Comparison of ENCODE assay signal across 9 mouse cellular contexts in the genomic region with DNA sequence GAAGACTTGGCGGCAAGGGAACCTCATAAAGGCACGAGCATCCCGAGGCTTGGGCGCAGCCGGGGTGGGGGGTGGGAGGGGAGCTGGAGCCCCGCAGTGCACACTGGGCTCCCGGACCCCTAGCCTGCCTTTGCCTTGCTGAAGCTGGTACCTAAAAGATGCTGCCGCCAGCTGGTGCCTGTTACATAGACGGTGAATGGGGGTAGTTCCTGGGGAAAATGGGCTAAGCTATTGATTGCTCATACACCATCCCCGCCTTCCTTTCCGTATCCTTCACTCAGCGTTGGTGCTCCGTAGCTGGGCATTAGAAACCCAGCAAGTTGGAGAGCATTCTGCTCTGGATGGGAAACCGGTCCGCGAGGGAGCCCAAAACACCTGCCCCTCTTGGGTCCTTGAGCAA. TPM values are rescaled to one million over a fixed set of nuclear protein-coding genes. Genes with fewer than 3 reads are reported as not detected.
DNase-seq lines count a peak whose midpoint lies in the region; ATAC-seq and TF ChIP-seq lines count a peak whose summit lies in the region.
"Had no signal": no experiment of that assay in that cellular context is flagged by ENCODE, and none has a peak within 500 bp of the region (broad histone marks: within the 10 kb centered on the region; RNA-seq: fewer than 3 reads in every experiment).

No protein-coding gene starts in this region.

- H3K9ac ChIP-seq in heart, embryonic 12.5 days = 0 out of 2 replicates have a peak overlapping the region, but pooled peaks have one; percentile 11
- 0 out of 2 replicates have a peak overlapping the region, but pooled peaks have one; percentile 17 for H3K9ac ChIP-seq in hindbrain, postnatal 0 days (replicated peaks; ENCODE audit: low read length)
- H3K9ac ChIP-seq in midbrain, embryonic 14.5 days (replicated peaks; ENCODE audit: low read length) = peak overlapping the region; percentile 66

- no peak for TF ChIP-seq CTCF in hindbrain, postnatal 0 days (IDR thresholded peaks at IDR 0.05; ENCODE audit: low read depth)

- H3K4me3 ChIP-seq in heart, embryonic 12.5 days = peak overlapping the region; percentile 45
- H3K4me3 ChIP-seq in brown adipose tissue, adult 24 weeks (ENCODE audit: insufficient read depth, low read depth, low read length) = 0 out of 2 replicates have a peak overlapping the region, but pooled peaks have one; percentile 22
- peak overlapping the region; percentile 32 for H3K4me3 ChIP-seq in hindbrain, postnatal 0 days (ENCODE audit: low read length)
- peak overlapping the region; percentile 46 for H3K4me3 ChIP-seq in midbrain, embryonic 14.5 days (replicated peaks; ENCODE audit: low read depth, low read length)
- H3K4me3 ChIP-seq: myocyte had no signal

- peaks cover 35% of the 10 kb centered on the region for H3K4me1 ChIP-seq in heart, embryonic 12.5 days (replicated peaks)
- H3K4me1 ChIP-seq in brown adipose tissue, adult 24 weeks (ENCODE audit: control insufficient read depth, insufficient read depth, insufficient read length, low read length) = 0 out of 2 replicates have a peak, but pooled peaks cover 9% of the 10 kb centered on the region
- H3K4me1 ChIP-seq in hindbrain, postnatal 0 days (ENCODE audit: insufficient read depth, low read length) = 0 out of 2 replicates have a peak, but pooled peaks cover 4% of the 10 kb centered on the region
- peaks cover 15% of the 10 kb centered on the region for H3K4me1 ChIP-seq in midbrain, embryonic 14.5 days (ENCODE audit: control insufficient read depth, insufficient read depth, low read length)

- no peak for ATAC-seq in heart, embryonic 12.5 days (ENCODE audit: insufficient number of reproducible peaks, low FRiP score)
- ATAC-seq in hindbrain, postnatal 0 days = no peak
- ATAC-seq in midbrain, embryonic 14.5 days (ENCODE audit: low FRiP score, low TSS enrichment) = peak; percentile 40; the same call in 1 of the 2 replicates

- DNase-seq in heart, postnatal 25 days (ENCODE audit: low spot score) = no peak
- DNase-seq in hindbrain, postnatal 0 days (ENCODE audit: low spot score) = no peak
- DNase-seq in midbrain, embryonic 14.5 days = peak; percentile 64
- DNase-seq in right cerebral cortex, postnatal 4 days = no peak
- no peak for DNase-seq in T-cell, adult 2 months (ENCODE audit: low spot score)
- no peak for DNase-seq in left cerebral cortex, postnatal 4 days

- peaks cover 6% of the 10 kb centered on the region; the same call in 1 of the 2 replicates for H3K36me3 ChIP-seq in heart, embryonic 12.5 days
- no peaks in the 10 kb centered on the region for H3K36me3 ChIP-seq in hindbrain, postnatal 0 days (ENCODE audit: insufficient read depth, low read length)
- H3K36me3 ChIP-seq in midbrain, embryonic 14.5 days (ENCODE audit: control insufficient read depth, insufficient read depth, low read length) = peaks cover 7% of the 10 kb centered on the region; the same call in 1 of the 2 replicates

- H3K9me3 ChIP-seq in heart, embryonic 12.5 days (replicated peaks) = no peaks in the 10 kb centered on the region
- H3K9me3 ChIP-seq in hindbrain, postnatal 0 days (ENCODE audit: low read length) = no peaks in the 10 kb centered on the region
- no peaks in the 10 kb centered on the region for H3K9me3 ChIP-seq in midbrain, embryonic 14.5 days (ENCODE audit: control insufficient read depth, low read length)

- peaks cover 69% of the 10 kb centered on the region for H3K27me3 ChIP-seq in heart, embryonic 12.5 days (replicated peaks)
- peaks cover 40% of the 10 kb centered on the region for H3K27me3 ChIP-seq in hindbrain, postnatal 0 days (ENCODE audit: insufficient read depth, low read length)
- peaks cover 50% of the 10 kb centered on the region for H3K27me3 ChIP-seq in midbrain, embryonic 14.5 days (ENCODE audit: control insufficient read depth, insufficient read depth, low read length)

- no peak overlapping the region for H3K27ac ChIP-seq in heart, embryonic 12.5 days (ENCODE audit: poor library complexity, severe bottlenecking)
- no peak overlapping the region for H3K27ac ChIP-seq in brown adipose tissue, adult 24 weeks (replicated peaks; ENCODE audit: low read depth, low read length)
- no peak overlapping the region for H3K27ac ChIP-seq in hindbrain, postnatal 0 days
- H3K27ac ChIP-seq in midbrain, embryonic 14.5 days (replicated peaks; ENCODE audit: low read depth, low read length) = peak overlapping the region; percentile 97

- intact Hi-C loops in heart, postnatal 25 days (cut with DNase I) = no loop called here
- intact Hi-C loops in left cerebral cortex, postnatal 4 days (cut with DNase I) = no loop called here

- H3K4me2 ChIP-seq in heart, embryonic 12.5 days = peak overlapping the region; percentile 80
- peak overlapping the region; percentile 56 for H3K4me2 ChIP-seq in hindbrain, postnatal 0 days (ENCODE audit: low read depth, low read length)
- peak overlapping the region; percentile 65 for H3K4me2 ChIP-seq in midbrain, embryonic 14.5 days (ENCODE audit: low read length)

- under 1% methylated on average over 16 of the region's 16 CpGs for WGBS in heart, embryonic 12.5 days
- WGBS in hindbrain, postnatal 0 days = 1% methylated on average over 16 of the region's 16 CpGs
- WGBS in midbrain, embryonic 14.5 days = under 1% methylated on average over 16 of the region's 16 CpGs

RNA-seq across cellular contexts. Expression of gene Lhx9, which starts 0.4 kb away (rescaled TPM):
- polyA plus RNA-seq in heart, embryonic 12.5 days (2016; fragmentation: Nextera tagmentation; extraction: Ambion mirVana) = 1.0 and 1.2 TPM in 2 replicates
- not detected for total RNA-seq in heart, postnatal 25 days (2021)
- polyA plus RNA-seq in brown adipose tissue, adult 24 weeks (2012; ENCODE audit: insufficient read depth, insufficient read length, missing spikeins) = not detected in 2 replicates
- total RNA-seq in hindbrain, postnatal 0 days (2014; rRNA removed) = 9.1 and 12.0 TPM in 2 replicates
- 5.4 and 15.5 TPM in 2 replicates for polyA plus RNA-seq in hindbrain, postnatal 0 days (2015; fragmentation: Nextera tagmentation; extraction: Ambion mirVana)
- polyA plus RNA-seq in midbrain, embryonic 14.5 days (2014; fragmentation: Nextera tagmentation; extraction: Ambion mirVana) = 114 and 129 TPM in 2 replicates
- total RNA-seq in left cerebral cortex, postnatal 4 days (2021) = 1 to 10 TPM; 1.8 to 4.9 TPM

RNA-seq across cellular contexts. Expression of gene 2310009B15Rik, which starts 8.6 kb away (rescaled TPM):
- 26.6 and 31.3 TPM in 2 replicates for polyA plus RNA-seq in heart, embryonic 12.5 days (2016; fragmentation: Nextera tagmentation; extraction: Ambion mirVana)
- total RNA-seq in heart, postnatal 25 days (2021) = 1 to 10 TPM; 8.9 to 10.0 TPM
- 18.4 and 24.5 TPM in 2 replicates for polyA plus RNA-seq in brown adipose tissue, adult 24 weeks (2012; ENCODE audit: insufficient read depth, insufficient read length, missing spikeins)
- total RNA-seq in hindbrain, postnatal 0 days (2014; rRNA removed) = 29.1 and 32.7 TPM in 2 replicates
- 45.0 and 45.6 TPM in 2 replicates for polyA plus RNA-seq in hindbrain, postnatal 0 days (2015; fragmentation: Nextera tagmentation; extraction: Ambion mirVana)
- polyA plus RNA-seq in midbrain, embryonic 14.5 days (2014; fragmentation: Nextera tagmentation; extraction: Ambion mirVana) = 47.4 and 52.1 TPM in 2 replicates
- total RNA-seq in left cerebral cortex, postnatal 4 days (2021) = 10 to 100 TPM; 14.7 to 17.2 TPM

Comparison
In these comparisons a context has a peak if more than half of its experiments do, and no peak if none do; other contexts are left out.
1. H3K9ac ChIP-seq: peak in every context shown above with its lines; median percentile 66 in midbrain, embryonic 14.5 days; 17 in hindbrain, postnatal 0 days; 11 in heart, embryonic 12.5 days.